Mouse (Mus musculus): ENCODE results near the gene Sde2. TPM values are rescaled to one million over a fixed set of nuclear protein-coding genes. Genes with fewer than 3 reads are reported as not detected.

The Sde2 gene
- polyA plus RNA-seq, 1 experiment from 2014 or later, result 39.3 TPM

DNA sequence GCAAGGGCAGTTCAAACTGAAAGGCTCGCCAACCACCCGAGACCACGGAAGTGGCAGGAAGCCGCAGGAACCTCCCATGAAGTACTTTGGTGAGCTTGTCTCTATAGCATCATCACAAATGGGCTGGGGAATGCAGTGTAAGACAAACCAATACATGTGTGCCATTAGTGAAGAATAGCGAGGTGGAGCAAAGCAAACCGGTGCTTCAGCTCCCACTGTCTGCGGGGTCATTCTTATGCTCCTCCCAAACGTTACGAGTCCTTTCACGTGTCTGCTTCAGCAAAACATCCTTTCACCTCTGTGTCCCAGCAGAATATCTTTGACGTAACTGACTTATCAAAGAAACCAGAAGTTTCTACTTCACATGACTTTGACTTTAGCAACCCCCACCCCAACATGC, 65.5 kb downstream of the Sde2 start:
- no peak overlapping the region for H3K27ac ChIP-seq
- H3K27me3 ChIP-seq, result no peaks in the 10 kb centered on the region
- peaks cover 28% of the 10 kb centered on the region for H3K4me1 ChIP-seq
- no peaks in the 10 kb centered on the region for H3K9me3 ChIP-seq
- no peak overlapping the region for H3K4me2 ChIP-seq (replicated peaks)
- no peak overlapping the region for H3K9ac ChIP-seq
- no peak overlapping the region for H3K4me3 ChIP-seq
- H3K36me3 ChIP-seq, result no peaks in the 10 kb centered on the region
- no peak for ATAC-seq (ENCODE audit: low FRiP score, low read depth)
- 90% methylated on average over 11 of the region's 11 CpGs for WGBS

GRCm38 (mm10) chr1:180917053-180917452, 66.1 kb downstream of the Sde2 start:
- 31% methylated on average over 1 of the region's 1 CpGs for WGBS
- H3K4me1 ChIP-seq, result peaks cover 24% of the 10 kb centered on the region
- H3K4me3 ChIP-seq, result no peak overlapping the region
- H3K4me2 ChIP-seq (replicated peaks), result no peak overlapping the region
- no peaks in the 10 kb centered on the region for H3K27me3 ChIP-seq
- no peak for ATAC-seq (ENCODE audit: low FRiP score, low read depth)
- H3K9ac ChIP-seq, result no peak overlapping the region
- H3K36me3 ChIP-seq, result no peaks in the 10 kb centered on the region
- no peak overlapping the region for H3K27ac ChIP-seq
- no peaks in the 10 kb centered on the region for H3K9me3 ChIP-seq

Other genes with a start within 250 kb of the Sde2 start
- gene Lin9, start 210.0 kb upstream of the Sde2 start, polyA plus RNA-seq (2015; fragmentation: Nextera tagmentation; extraction: Ambion mirVana), result 19.8 and 21.4 TPM in 2 replicates
- 0.34 and 0.46 TPM in 2 replicates for gene Mixl1, start 154.1 kb upstream of the Sde2 start, polyA plus RNA-seq (2015; fragmentation: Nextera tagmentation; extraction: Ambion mirVana)
- 25.0 and 25.4 TPM in 2 replicates for gene Acbd3, start 125.1 kb upstream of the Sde2 start, polyA plus RNA-seq (2015; fragmentation: Nextera tagmentation; extraction: Ambion mirVana)
- gene H3f3a, start 37.2 kb upstream of the Sde2 start, polyA plus RNA-seq (2015; fragmentation: Nextera tagmentation; extraction: Ambion mirVana), result 3,132 and 3,199 TPM in 2 replicates
- 0.27 TPM in 2 replicates for gene Lefty2, start 42.0 kb downstream of the Sde2 start, polyA plus RNA-seq (2015; fragmentation: Nextera tagmentation; extraction: Ambion mirVana)
- 112 and 113 TPM in 2 replicates for gene Pycr2, start 53.2 kb downstream of the Sde2 start, polyA plus RNA-seq (2015; fragmentation: Nextera tagmentation; extraction: Ambion mirVana)
- 1.8 and 2.2 TPM in 2 replicates for gene Lefty1, start 83.9 kb downstream of the Sde2 start, polyA plus RNA-seq (2015; fragmentation: Nextera tagmentation; extraction: Ambion mirVana)
- 16.2 and 17.7 TPM in 2 replicates for gene Tmem63a, start 91.2 kb downstream of the Sde2 start, polyA plus RNA-seq (2015; fragmentation: Nextera tagmentation; extraction: Ambion mirVana)
- 4.2 and 4.3 TPM in 2 replicates for gene Ephx1, start 169.8 kb downstream of the Sde2 start, polyA plus RNA-seq (2015; fragmentation: Nextera tagmentation; extraction: Ambion mirVana)
- not detected in 2 replicates for gene 9130409I23Rik, start 200.1 kb downstream of the Sde2 start, polyA plus RNA-seq (2015; fragmentation: Nextera tagmentation; extraction: Ambion mirVana)

Measured in limb, embryonic 13.5 days (tissue).